27 mouse cellular contexts compared by ENCODE assay signal in the genomic region with DNA sequence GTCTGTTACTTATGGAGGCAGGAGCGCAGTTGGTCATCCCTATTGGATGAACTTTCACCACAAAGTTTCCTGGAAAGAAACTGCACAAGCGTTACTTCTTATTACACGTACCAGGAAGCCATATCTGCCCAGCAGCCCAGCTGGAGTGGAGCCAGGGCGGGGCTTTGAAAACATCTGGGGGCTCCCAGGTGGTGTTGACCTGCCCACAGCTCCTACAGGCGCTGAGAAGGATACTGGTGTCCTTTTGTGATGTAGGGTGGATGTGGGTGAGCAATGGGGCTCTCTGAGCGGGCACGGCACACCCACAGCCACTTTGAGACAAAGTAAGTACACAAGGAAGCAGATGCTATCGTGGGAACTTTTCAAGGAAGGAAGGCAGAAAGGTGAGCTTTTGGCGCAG.
"Had no signal": no experiment of that assay in that cellular context is flagged by ENCODE, and none has a peak within 500 bp of the region (broad histone marks: within the 10 kb centered on the region; RNA-seq: fewer than 3 reads in every experiment).

No protein-coding gene starts in this region.

- H3K4me3 ChIP-seq: embryonic facial prominence, embryonic 10.5 days; embryonic facial prominence, embryonic 12.5 days; embryonic facial prominence, embryonic 13.5 days; embryonic facial prominence, embryonic 15.5 days; erythroblast, embryonic 14.5 days; forebrain, embryonic 10.5 days; forebrain, embryonic 12.5 days; forebrain, embryonic 13.5 days; forebrain, embryonic 15.5 days; gastrocnemius, adult 2 months; heart, adult 2 months had no signal

- H3K4me2 ChIP-seq: embryonic facial prominence, embryonic 12.5 days; embryonic facial prominence, embryonic 13.5 days; embryonic facial prominence, embryonic 15.5 days; forebrain, embryonic 12.5 days; forebrain, embryonic 13.5 days; forebrain, embryonic 15.5 days had no signal

- DNase-seq: cerebellum, adult 8-10 months; cerebellum, adult 9-10 months; cerebellum, adult 9-11 months; cerebellum, postnatal 10 days; cerebellum, postnatal 14 days; cerebellum, postnatal 25 days; cerebellum, postnatal 36 days; embryo, embryonic 11 days; forebrain, postnatal 0 days; gastrocnemius, adult 2 months; gastrocnemius, postnatal 10 days; gastrocnemius, postnatal 14 days; gastrocnemius, postnatal 25 days; gastrocnemius, postnatal 36 days; heart, adult 18-20 months; heart, adult 2 months had no signal

- H3K9me3 ChIP-seq: embryonic facial prominence, embryonic 10.5 days; embryonic facial prominence, embryonic 12.5 days; embryonic facial prominence, embryonic 13.5 days; embryonic facial prominence, embryonic 15.5 days; forebrain, embryonic 10.5 days; forebrain, embryonic 12.5 days; forebrain, embryonic 13.5 days; forebrain, embryonic 15.5 days had no signal

- ATAC-seq: forebrain, embryonic 13.5 days; forebrain, embryonic 14.5 days; forebrain, embryonic 15.5 days; forebrain, embryonic 16.5 days; forebrain, postnatal 0 days had no signal

- H3K27ac ChIP-seq: embryonic facial prominence, embryonic 10.5 days; embryonic facial prominence, embryonic 12.5 days; embryonic facial prominence, embryonic 13.5 days; embryonic facial prominence, embryonic 15.5 days; forebrain, embryonic 10.5 days; forebrain, embryonic 12.5 days; forebrain, embryonic 13.5 days; forebrain, embryonic 15.5 days; gastrocnemius, adult 2 months; heart, adult 2 months had no signal

- H3K36me3 ChIP-seq: embryonic facial prominence, embryonic 10.5 days; embryonic facial prominence, embryonic 12.5 days; embryonic facial prominence, embryonic 13.5 days; embryonic facial prominence, embryonic 15.5 days; forebrain, embryonic 10.5 days; forebrain, embryonic 12.5 days; forebrain, embryonic 15.5 days had no signal

- H3K27me3 ChIP-seq: embryonic facial prominence, embryonic 12.5 days; embryonic facial prominence, embryonic 15.5 days; forebrain, embryonic 12.5 days; forebrain, embryonic 13.5 days; forebrain, embryonic 15.5 days had no signal

- H3K9ac ChIP-seq: embryonic facial prominence, embryonic 12.5 days; embryonic facial prominence, embryonic 13.5 days; embryonic facial prominence, embryonic 15.5 days; forebrain, embryonic 12.5 days; forebrain, embryonic 13.5 days; forebrain, embryonic 15.5 days; forebrain, postnatal 0 days had no signal
